Mouse (Mus musculus): Measurements from ENCODE around the gene Ctsw. TPM values are rescaled to one million over a fixed set of nuclear protein-coding genes. Genes with fewer than 3 reads are reported as not detected.

Ctsw gene
- total RNA-seq, 2 experiments from 2014 or later: 0.73 to 0.80 TPM

GRCm38 (mm10) chr19:5471846-5472245, 3.5 kb upstream of the Ctsw start:
- intact Hi-C loops (cut with DNase I): no loop called here

GRCm38 (mm10) chr19:5466916-5467500, 1.3 kb downstream of the Ctsw start:
- no peak for DNase-seq (ENCODE audit: low spot score in 2 of 2)
- intact Hi-C loops (cut with DNase I): no loop called here

More at GRCm38 (mm10) chr19:5471846-5472245, 3.5 kb upstream of the Ctsw start:
- DNase-seq (ENCODE audit: low spot score in 2 of 2): no peak

GRCm38 (mm10) chr19:5465037-5465436, 3.3 kb downstream of the Ctsw start:
- no peak for DNase-seq (ENCODE audit: low spot score in 2 of 2)
- intact Hi-C loops (cut with DNase I): no loop called here

GRCm38 (mm10) chr19:5463791-5464562, 4.3 kb downstream of the Ctsw start:
- intact Hi-C loops (cut with DNase I): loop anchor here (2.0 kb wide), 1 partner anchor 105 kb away; the partner anchor contains the start of gene Ap5b1
- DNase-seq (ENCODE audit: low spot score in 2 of 2): peak in 1 of 2 experiments; percentile 57

- no peak for DNase-seq (ENCODE audit: low spot score in 2 of 2)
- intact Hi-C loops (cut with DNase I): loop anchor here (2.0 kb wide), 1 partner anchor 106 kb away; the partner anchor contains the start of gene Ap5b1
Observed at GRCm38 (mm10) chr19:5463212-5463611, 5.1 kb downstream of the Ctsw start.

GRCm38 (mm10) chr19:5461411-5461810, 6.9 kb downstream of the Ctsw start:
- intact Hi-C loops (cut with DNase I): no loop called here
- no peak for DNase-seq (ENCODE audit: low spot score in 2 of 2)

GRCm38 (mm10) chr19:5460465-5460911, 7.8 kb downstream of the Ctsw start, which contains the start of gene Fibp:
Gene Fibp (plus strand): TSS chr19:5460615.
- peak; percentile 87 to 91 for DNase-seq (ENCODE audit: low spot score in 2 of 2)
- intact Hi-C loops (cut with DNase I): loop anchor here (1.0 kb wide), 1 partner anchor 30 kb away; the partner anchor contains the start of gene Cfl1

GRCm38 (mm10) chr19:5459896-5460295, 8.4 kb downstream of the Ctsw start:
- intact Hi-C loops (cut with DNase I): loop anchor here (1.0 kb wide), 1 partner anchor 30 kb away; the partner anchor contains the start of gene Cfl1

GRCm38 (mm10) chr19:5459019-5459418, 9.3 kb downstream of the Ctsw start:
- DNase-seq (ENCODE audit: low spot score in 2 of 2): peak in 1 of 2 experiments; percentile 84
- intact Hi-C loops (cut with DNase I): no loop called here

More at GRCm38 (mm10) chr19:5459896-5460295, 8.4 kb downstream of the Ctsw start:
- DNase-seq (ENCODE audit: low spot score in 2 of 2): peak in 1 of 2 experiments; percentile 67

- no peak for DNase-seq (ENCODE audit: low spot score in 2 of 2)
- intact Hi-C loops (cut with DNase I): loop anchor here (1.0 kb wide), 2 partner anchors 33 kb away; partner anchors contain the start of gene AI837181
Observed at GRCm38 (mm10) chr19:5457746-5458442, 10.4 kb downstream of the Ctsw start, which contains the start of gene Ccdc85b. Gene Ccdc85b (minus strand): TSS chr19:5457894.

GRCm38 (mm10) chr19:5456922-5457745, 11.2 kb downstream of the Ctsw start:
- intact Hi-C loops (cut with DNase I): loop anchor here (1.0 kb wide), 2 partner anchors 32 to 34 kb away; partner anchors contain the start of gene AI837181
- peak; percentile 97 to 98 for DNase-seq (ENCODE audit: low spot score in 2 of 2)

- intact Hi-C loops (cut with DNase I): no loop called here
- DNase-seq (ENCODE audit: low spot score in 2 of 2): no peak
Observed at GRCm38 (mm10) chr19:5456241-5456921, 11.9 kb downstream of the Ctsw start.

GRCm38 (mm10) chr19:5455568-5455967, 12.7 kb downstream of the Ctsw start:
- no peak for DNase-seq (ENCODE audit: low spot score in 2 of 2)
- intact Hi-C loops (cut with DNase I): no loop called here

GRCm38 (mm10) chr19:5455037-5455436, 13.3 kb downstream of the Ctsw start:
- intact Hi-C loops (cut with DNase I): no loop called here
- DNase-seq (ENCODE audit: low spot score in 2 of 2): no peak

- intact Hi-C loops (cut with DNase I): no loop called here
- peak in 1 of 2 experiments; percentile 1 for DNase-seq (ENCODE audit: low spot score in 2 of 2)
Observed at GRCm38 (mm10) chr19:5451766-5452165, 16.5 kb downstream of the Ctsw start.

GRCm38 (mm10) chr19:5449673-5450072, 18.6 kb downstream of the Ctsw start:
- no peak for DNase-seq (ENCODE audit: low spot score in 2 of 2)
- intact Hi-C loops (cut with DNase I): no loop called here

GRCm38 (mm10) chr19:5448354-5449150, 19.8 kb downstream of the Ctsw start:
- intact Hi-C loops (cut with DNase I): no loop called here
- no peak for DNase-seq (ENCODE audit: low spot score in 2 of 2)
